Mouse (Mus musculus) liver, adult 2 months (tissue): Measurements from ENCODE around the gene Arhgap6. TPM values are rescaled to one million over a fixed set of nuclear protein-coding genes. Genes with fewer than 3 reads are reported as not detected.

Experiments used
- DNase-seq: peaks from one replicate; pipeline ENCODE4 v3.0.0-alpha.2; 2011; ENCODE audit warnings: low read depth, low spot score; ENCODE audit errors: extremely low read depth
- H3K27ac ChIP-seq: fragments of 200-500 bp; replicated peaks from 2 replicates; pipeline ENCODE4 v1.5.1; 2012; ENCODE audit warnings: low read depth, mild to moderate bottlenecking, control low read depth, inconsistent platforms, low read length; ENCODE audit not compliant: insufficient read depth
- H3K27me3 ChIP-seq: fragments of 200-500 bp; 2 replicates; pipeline ENCODE4 v1.6.1; 2012; ENCODE audit warnings: mild to moderate bottlenecking, moderate library complexity, low read length, inconsistent platforms; ENCODE audit not compliant: control insufficient read depth, insufficient read depth
- H3K36me3 ChIP-seq: fragments of 200-500 bp; 2 replicates; pipeline ENCODE4 v1.6.1; 2012; ENCODE audit warnings: low read length, inconsistent platforms; ENCODE audit not compliant: control insufficient read depth, insufficient read depth
- H3K4me1 ChIP-seq: fragments of 200-500 bp; 2 replicates; pipeline ENCODE4 v1.6.1; 2011; ENCODE audit warnings: low read length; ENCODE audit not compliant: control insufficient read depth, insufficient read depth
- H3K4me3 ChIP-seq: fragments of 200-500 bp; 2 replicates; pipeline ENCODE4 v1.5.1; 2011; ENCODE audit warnings: low read depth, mild to moderate bottlenecking, control low read depth, low read length, moderate library complexity; ENCODE audit not compliant: insufficient read depth
- H3K79me2 ChIP-seq: fragments of 200-500 bp; 2 replicates; pipeline ENCODE4 v1.6.1; 2012; ENCODE audit warnings: inconsistent platforms, mild to moderate bottlenecking, low read length, moderate library complexity; ENCODE audit not compliant: control insufficient read depth, insufficient read depth
- H3K9ac ChIP-seq: fragments of 200-500 bp; 2 replicates; pipeline ENCODE4 v1.6.1; 2012; ENCODE audit warnings: low read depth, mild to moderate bottlenecking, control low read depth, inconsistent platforms, low read length
- CTCF ChIP-seq: fragments of 200-500 bp; IDR thresholded peaks from 2 replicates; pipeline ENCODE4 v1.5.1; 2011; ENCODE audit warnings: low read depth, low read length, control low read depth
- POLR2A ChIP-seq: fragments of 200-500 bp; IDR thresholded peaks from 2 replicates; pipeline ENCODE4 v1.6.1; 2011; ENCODE audit warnings: low read length, control low read depth; ENCODE audit not compliant: insufficient read depth; ENCODE audit errors: extremely low read depth
- WGBS: fragments of 180-500 bp; shearing (Covaris S2); methylation state at CpG from one replicate; pipeline ENCODE4 v1.1.7; 2018; 5-methylcytosine and 5-hydroxymethylcytosine counted together
- polyA plus RNA-seq: library from polyadenylated mRNA; depleted of rRNA; stranded (reverse); fragments of >200 nt; gene quantifications from 2 replicates; pipeline ENCODE4 v1.2.3, GENCODE M21; 2012
- total RNA-seq: library from RNA; depleted of rRNA; stranded (reverse); fragments of >200 nt; gene quantifications from 2 replicates; pipeline ENCODE4 v1.2.3, GENCODE M21; 2014

Arhgap6 gene
- total and polyA plus RNA-seq, 2 experiments = 1.8 to 7.9 TPM

DNA sequence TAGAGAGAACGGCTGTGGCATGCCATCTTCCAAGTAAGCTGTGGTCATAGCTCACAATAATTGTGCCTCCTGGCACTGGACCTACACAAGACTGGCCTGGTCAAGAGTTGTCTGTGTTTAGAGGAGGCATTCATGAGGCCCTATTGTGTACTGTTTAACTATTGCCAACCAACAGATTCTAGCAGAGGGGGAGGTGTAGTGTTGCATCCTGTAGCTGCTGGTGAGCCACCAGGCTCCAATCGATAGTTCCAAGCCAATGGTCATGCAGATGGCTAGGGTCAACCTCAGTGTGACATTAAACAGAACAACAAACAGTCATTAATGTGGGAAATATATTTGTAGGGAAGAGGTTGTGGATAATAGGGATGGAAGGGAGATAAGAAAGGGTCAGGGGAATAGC is 280.1 kb downstream of the Arhgap6 start:
- TF ChIP-seq POLR2A = no peak
- TF ChIP-seq CTCF = no peak
- no peaks in the 10 kb centered on the region; the same call in 1 of the 2 replicates for H3K4me1 ChIP-seq
- peak; percentile 91 for DNase-seq
- no peaks in the 10 kb centered on the region for H3K27me3 ChIP-seq
- no peaks in the 10 kb centered on the region for H3K79me2 ChIP-seq
- no peak overlapping the region for H3K9ac ChIP-seq
- H3K27ac ChIP-seq = no peak overlapping the region
- 20% methylated on average over 2 of the region's 2 CpGs for WGBS
- H3K36me3 ChIP-seq = no peaks in the 10 kb centered on the region
- H3K4me3 ChIP-seq = no peak overlapping the region

- Histone ChIP-seq H3K27ac (no peak overlapping the region), H3K9ac (no peak overlapping the region), H3K27me3 (no peaks in the 10 kb centered on the region), H3K79me2 (no peaks in the 10 kb centered on the region), H3K4me3 (no peak overlapping the region), H3K4me1 (no peaks in the 10 kb centered on the region; the same call in 1 of the 2 replicates), H3K36me3 (no peaks in the 10 kb centered on the region)
- whole genome bisulfite sequencing = 76% methylated on average over 3 of the region's 3 CpGs
- DNase-seq = no peak
- no peak for TF ChIP-seq POLR2A
- no peak for TF ChIP-seq CTCF
These were observed 286.7 kb downstream of the Arhgap6 start for GRCm38 (mm10) chrX:169081609-169082008.

DNA sequence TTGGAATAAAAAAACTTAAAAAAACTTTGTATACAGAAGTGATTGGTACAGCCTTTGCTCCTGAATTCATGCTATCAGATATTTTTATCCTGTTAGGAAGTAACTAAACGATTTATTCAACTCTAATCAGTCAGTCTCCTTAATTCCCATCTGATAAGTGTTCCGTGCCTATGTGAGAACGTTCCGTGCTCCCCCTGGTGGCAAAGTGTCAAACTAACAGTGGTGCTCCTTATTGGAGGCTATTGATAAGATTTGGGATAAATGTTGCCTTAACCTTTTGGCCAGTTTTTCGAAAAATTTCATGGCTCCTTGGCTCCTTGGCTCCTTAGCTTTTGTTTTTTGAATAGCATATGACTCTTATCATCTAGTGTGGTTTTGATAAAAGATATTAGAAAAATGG is 291.0 kb downstream of the Arhgap6 start:
- WGBS = 2% methylated on average over 5 of the region's 5 CpGs
- Histone ChIP-seq H3K4me1 (no peaks in the 10 kb centered on the region), H3K9ac (no peak overlapping the region), H3K79me2 (no peaks in the 10 kb centered on the region), H3K4me3 (no peak overlapping the region), H3K36me3 (no peaks in the 10 kb centered on the region), H3K27me3 (no peaks in the 10 kb centered on the region), H3K27ac (no peak overlapping the region)
- peak; percentile 52 for DNase-seq
- no peak for TF ChIP-seq POLR2A
- TF ChIP-seq CTCF = peak; percentile 44; the same call in 1 of the 2 replicates

GRCm38 (mm10) chrX:169089221-169089620 is 294.3 kb downstream of the Arhgap6 start:
- TF ChIP-seq CTCF (no peak), POLR2A (no peak)
- WGBS = 82% methylated on average over 2 of the region's 2 CpGs
- H3K4me1 ChIP-seq = no peaks in the 10 kb centered on the region

DNA sequence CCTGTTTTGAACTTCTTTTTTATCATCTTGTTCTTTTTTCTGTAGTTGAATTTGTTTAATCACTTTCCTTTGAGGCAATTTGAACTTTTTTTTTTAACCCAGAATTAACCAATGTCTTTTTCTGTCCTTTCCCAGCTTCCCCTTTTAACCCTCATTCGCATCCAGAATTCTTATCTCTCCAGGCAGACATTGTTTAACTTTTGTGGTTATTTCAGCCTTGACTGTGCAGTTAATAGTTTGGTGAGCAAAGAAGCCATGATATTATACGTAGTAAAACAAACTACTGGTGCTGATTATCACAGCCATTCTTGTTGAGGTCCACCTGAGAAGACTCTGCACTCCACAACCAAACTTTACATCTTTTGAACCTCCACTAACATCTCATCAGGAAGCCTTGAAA is 299.7 kb downstream of the Arhgap6 start:
- no peaks in the 10 kb centered on the region for H3K27me3 ChIP-seq
- WGBS = 62% methylated on average over 2 of the region's 2 CpGs
- no peak for DNase-seq
- no peak overlapping the region for H3K4me3 ChIP-seq
- no peak overlapping the region for H3K9ac ChIP-seq
- H3K36me3 ChIP-seq = no peaks in the 10 kb centered on the region
- H3K4me1 ChIP-seq = no peaks in the 10 kb centered on the region
- no peaks in the 10 kb centered on the region for H3K79me2 ChIP-seq
- TF ChIP-seq CTCF = no peak
- TF ChIP-seq POLR2A = no peak
- no peak overlapping the region for H3K27ac ChIP-seq

More at GRCm38 (mm10) chrX:169089221-169089620, 294.3 kb downstream of the Arhgap6 start:
- no peak for DNase-seq
- Histone ChIP-seq H3K36me3 (no peaks in the 10 kb centered on the region), H3K27me3 (no peaks in the 10 kb centered on the region), H3K4me3 (no peak overlapping the region), H3K79me2 (no peaks in the 10 kb centered on the region), H3K9ac (no peak overlapping the region), H3K27ac (no peak overlapping the region)

DNA sequence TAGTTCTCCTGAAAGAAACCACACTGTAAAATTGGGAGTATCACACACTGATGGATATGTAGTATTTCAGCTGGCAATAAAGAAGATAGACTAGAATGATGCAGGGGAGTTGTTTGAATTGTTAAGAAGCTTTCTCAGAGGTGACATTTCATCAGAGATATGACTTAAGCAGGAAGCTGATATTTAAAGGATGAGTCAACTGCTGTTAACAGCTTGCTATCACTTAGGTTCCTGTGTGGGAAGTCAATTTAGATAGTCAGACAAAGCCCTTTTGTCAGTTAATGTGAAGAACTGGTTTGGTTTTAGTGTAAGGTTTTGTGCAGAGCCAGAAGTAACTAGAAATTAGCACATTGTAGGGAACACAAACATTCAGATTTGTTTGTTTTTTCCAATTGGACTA is 300.7 kb downstream of the Arhgap6 start:
- no peak overlapping the region for H3K4me3 ChIP-seq
- no peaks in the 10 kb centered on the region for H3K27me3 ChIP-seq
- no peak overlapping the region for H3K9ac ChIP-seq
- no peak overlapping the region for H3K27ac ChIP-seq
- DNase-seq = no peak
- no peaks in the 10 kb centered on the region for H3K36me3 ChIP-seq
- TF ChIP-seq POLR2A (no peak), CTCF (no peak)
- no peaks in the 10 kb centered on the region for H3K4me1 ChIP-seq
- no peaks in the 10 kb centered on the region for H3K79me2 ChIP-seq
